Mouse (Mus musculus) pancreas, adult 10 weeks (tissue): Measurements from ENCODE around the gene Slc38a11. TPM values are rescaled to one million over a fixed set of nuclear protein-coding genes. Genes with fewer than 3 reads are reported as not detected.

ENCODE experiments used
- polyA plus RNA-seq: library from polyadenylated mRNA; stranded (reverse); fragments of 350-450 nt; fragmentation: Illumina TruSeq; extraction: RNeasy Lipid Tissue Mini Kit (QIAGEN cat#74804); gene quantifications from one replicate; pipeline ENCODE4 v1.2.3, GENCODE M21; 2015; ENCODE audit warnings: low read depth, low replicate concordance; ENCODE audit not compliant: insufficient read depth

The Slc38a11 gene
- polyA plus RNA-seq = 1.7 TPM

DNA sequence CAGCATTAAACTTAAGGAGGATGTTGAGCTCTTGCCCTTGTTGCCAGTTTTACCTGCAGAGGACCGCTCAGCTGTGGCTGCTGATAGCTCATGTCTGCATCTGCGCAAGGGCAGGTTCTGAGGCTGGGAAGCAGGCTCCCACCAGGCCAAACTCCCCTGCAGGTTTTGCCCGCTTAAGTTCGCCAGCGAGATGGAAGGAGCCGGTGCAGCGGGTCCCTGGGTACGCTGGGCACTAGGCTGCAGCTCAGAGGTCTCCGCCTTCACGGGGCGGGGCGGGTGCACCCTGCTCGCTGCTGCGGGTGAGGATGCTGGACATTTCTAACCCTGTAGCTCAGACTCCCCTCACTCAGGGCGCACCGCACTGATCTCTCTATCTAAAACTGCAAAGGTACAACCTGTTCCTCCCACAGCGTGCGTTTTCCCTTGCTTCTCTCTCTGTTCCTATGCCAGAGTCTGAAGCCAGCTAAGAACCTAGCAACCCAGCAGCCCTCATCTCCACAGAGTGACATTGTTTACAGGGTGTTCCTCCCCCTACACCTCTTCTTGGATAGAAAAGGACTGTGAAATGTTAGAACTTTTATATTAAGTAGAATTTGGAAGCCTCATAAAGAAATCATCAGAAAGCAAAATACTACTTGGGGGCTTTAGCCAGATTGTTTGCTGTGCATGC is at the start of gene Slc38a11:
Gene Slc38a11 (minus strand): TSS at position 207 of the 670 bp plus-strand sequence.

Other genes with a start within 250 kb of the Slc38a11 start
- gene Cobll1, start 124.6 kb downstream of the Slc38a11 start, polyA plus RNA-seq = 7.5 TPM
- 0.44 TPM for gene Scn3a, start 203.6 kb upstream of the Slc38a11 start, polyA plus RNA-seq